Mouse (Mus musculus) heart, postnatal 0 days (tissue): ENCODE measurements around the gene Zranb1.

ENCODE experiments used
- CTCF ChIP-seq: IDR thresholded peaks from 2 replicates; pipeline ENCODE4 v1.5.1; 2016; ENCODE audit warnings: antibody characterized with exemption, control low read depth, low read depth
- EP300 ChIP-seq: IDR thresholded peaks from 2 replicates; pipeline ENCODE4 v1.6.1; 2016; ENCODE audit warnings: antibody characterized with exemption, low read depth

DNA sequence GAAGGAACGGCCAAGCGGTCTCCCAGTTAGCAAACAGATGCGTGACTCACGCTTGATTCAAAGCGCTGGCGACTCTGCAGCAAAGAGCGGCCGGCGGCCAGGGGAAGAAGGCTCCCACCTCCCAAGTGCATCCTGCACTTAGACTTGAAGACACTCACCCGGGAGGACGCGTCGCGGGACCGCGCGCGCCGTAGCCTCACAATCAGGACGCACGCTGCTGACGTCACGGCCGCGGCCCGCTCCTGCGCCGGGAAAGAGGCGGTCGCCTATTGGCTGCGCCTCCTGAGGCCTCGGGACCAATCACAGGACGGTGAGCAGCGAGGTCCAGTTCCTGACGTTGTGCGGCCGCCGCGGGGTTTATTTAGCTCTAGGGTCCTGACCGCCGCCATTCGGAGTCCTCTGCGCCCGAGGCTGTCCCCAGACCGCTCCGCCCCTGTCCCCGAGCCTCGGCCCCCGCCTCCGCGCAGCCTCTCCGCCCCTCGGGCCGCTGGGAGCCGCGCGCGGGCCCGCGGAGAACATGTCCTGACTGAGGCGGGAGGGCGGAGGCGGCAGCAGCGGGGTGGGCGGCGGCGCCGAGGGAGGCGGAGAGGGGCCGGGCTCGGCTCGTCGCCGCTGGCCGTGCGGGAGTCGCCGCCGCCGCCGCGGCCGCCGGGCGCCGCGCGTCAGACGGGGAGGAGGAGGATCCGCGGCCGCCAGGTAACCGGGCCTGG, at the start of gene Zranb1:
- no peak for TF ChIP-seq CTCF
- no peak for TF ChIP-seq EP300
